Mouse (Mus musculus): ENCODE measurements at regions not wholly inside any gene's neighbourhood (a gene's known extent, or its start where the extent isn't known, plus 50 kb on each side); places are given as distances from the start of the nearest gene placed in this dataset.
A peak's percentile ranks its signal among the peaks of the same experiment; 100 is the strongest.

- DNase-seq (ENCODE audit: low read depth, low spot score), result no peak
Measured at GRCm38 (mm10) chr1:77790974-77791373, 276.1 kb upstream of the Epha4 start.

- no peak for DNase-seq (ENCODE audit: low read depth, low spot score)
Measured at GRCm38 (mm10) chr1:77754326-77754725, 239.4 kb upstream of the Epha4 start.

DNA sequence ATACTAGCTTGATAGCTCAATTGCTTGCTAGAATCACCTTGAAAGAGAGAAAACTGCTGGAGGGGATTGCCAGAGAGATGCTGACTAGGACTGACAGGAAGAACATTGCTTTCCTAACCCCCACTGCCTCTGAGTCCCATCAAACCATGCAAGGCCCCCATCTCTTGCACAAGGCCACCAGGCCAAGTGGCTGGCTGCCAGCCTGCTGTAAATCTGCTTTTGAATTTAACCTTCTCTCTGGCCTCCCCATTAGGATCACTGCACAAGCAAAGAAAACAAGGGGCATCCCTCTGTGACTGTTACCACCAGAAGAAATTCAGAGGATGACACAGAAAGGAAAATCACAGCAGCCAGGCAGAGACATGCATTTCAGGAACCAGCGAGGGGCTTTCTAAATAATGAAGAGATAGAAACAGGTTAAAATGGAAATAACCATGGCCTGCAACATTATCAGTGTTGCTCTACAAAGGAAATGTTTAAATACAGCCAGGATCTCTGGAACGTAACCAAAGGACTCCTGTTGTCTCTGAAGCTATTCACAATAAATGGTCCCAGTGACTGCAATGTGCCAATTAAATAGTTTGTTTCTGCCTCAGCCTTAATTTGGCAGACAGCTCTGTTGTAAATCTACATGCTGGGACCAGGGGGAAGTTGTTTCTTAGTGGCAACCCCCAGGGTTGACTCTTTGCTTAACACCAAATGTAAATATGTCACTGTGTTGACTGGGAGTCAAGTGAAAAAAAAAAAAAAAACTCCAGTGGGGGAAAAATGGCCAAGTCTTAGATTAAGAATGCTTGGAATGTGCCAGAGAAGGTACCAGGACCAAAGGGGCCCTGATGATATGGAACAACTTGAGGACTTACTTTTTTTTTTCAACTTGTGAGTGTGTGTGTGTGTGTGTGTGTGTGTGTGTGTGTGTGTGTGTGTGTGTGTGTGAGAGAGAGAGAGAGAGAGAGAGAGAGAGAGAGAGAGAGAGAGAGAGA is 233.9 kb upstream of the Epha4 start:
- peak; percentile 56 for DNase-seq (ENCODE audit: low read depth, low spot score)

DNA sequence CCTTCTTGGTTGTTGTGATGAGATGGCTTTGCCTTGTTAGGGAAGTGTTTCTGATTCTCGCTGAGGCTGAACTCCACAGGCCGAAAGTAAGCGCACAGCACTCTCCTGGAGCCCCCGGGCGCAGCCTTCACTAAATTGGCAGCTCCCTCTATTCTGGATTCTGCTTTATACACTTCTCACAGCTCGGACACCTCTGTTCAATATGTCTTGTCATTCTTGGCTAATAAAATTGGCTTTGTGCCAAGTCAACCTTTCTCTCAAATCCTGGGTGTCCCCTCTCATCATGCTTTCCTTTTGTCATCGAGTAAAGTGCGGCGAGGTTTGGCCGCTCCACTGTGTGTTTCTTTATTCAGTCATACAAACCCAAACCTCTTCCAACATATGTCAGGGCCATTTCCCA is 217.2 kb upstream of the Epha4 start:
- no peak for DNase-seq (ENCODE audit: low read depth, low spot score)

DNA sequence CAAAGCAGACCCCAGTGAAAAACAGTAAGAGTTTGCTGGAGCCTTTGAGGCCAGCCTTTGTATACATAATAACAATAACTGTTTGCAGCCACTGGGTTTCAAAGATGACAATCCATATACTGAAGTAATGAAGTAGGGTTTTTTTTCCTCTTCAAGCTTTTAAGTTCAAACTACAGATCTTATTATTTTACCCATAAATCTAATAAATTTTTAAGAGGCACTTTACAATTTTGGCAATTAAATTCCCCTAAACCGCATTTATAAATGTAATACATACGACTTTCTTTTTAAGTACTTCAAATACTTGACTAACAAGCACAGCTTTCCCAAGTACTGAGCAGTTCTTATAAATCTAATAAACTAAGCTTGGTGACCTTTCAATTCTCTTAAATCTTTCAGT is 212.7 kb upstream of the Epha4 start:
- DNase-seq (ENCODE audit: low read depth, low spot score), result no peak

DNA sequence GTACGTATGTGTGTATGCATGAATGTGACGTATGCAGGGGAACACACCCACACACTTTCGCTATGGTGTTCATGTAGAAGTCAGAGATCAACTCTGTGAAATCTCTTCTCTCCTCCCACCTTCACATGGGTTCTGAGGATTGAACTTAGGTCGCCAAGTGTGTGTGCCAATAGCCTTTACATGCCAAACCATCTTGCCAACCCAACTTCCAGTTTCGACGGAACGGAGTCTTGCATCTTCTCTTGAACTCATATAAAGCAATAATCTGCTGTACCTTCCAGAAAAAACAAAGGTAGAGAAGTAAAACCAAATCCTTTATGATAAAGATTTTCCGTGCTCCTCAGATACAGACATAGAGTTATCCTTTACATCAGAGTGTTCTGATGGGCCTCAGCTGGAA is 208.4 kb upstream of the Epha4 start:
- no peak for DNase-seq (ENCODE audit: low read depth, low spot score)

GRCm38 (mm10) chr1:77720859-77721258 is 206.0 kb upstream of the Epha4 start:
- DNase-seq (ENCODE audit: low read depth, low spot score), result no peak

DNA sequence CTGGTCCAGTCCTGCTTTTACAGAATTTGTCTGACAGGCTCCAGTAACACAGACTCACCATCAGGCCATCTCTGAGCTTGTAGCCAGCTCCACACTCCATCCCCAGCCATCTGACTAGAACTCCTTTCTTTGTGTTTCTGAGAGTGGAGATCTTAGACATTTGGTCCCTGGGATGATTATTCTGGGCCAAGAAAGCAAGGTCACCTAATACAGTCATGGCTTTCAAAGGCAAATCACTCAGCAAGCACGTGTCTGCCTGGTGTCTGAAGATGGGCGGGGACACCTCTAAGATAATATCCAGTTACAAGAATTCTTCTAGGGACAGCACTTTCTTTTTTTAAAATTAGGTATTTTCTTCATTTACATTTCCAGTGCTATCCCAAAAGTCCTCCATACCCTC is 198.1 kb upstream of the Epha4 start:
- no peak for DNase-seq (ENCODE audit: low read depth, low spot score)

DNA sequence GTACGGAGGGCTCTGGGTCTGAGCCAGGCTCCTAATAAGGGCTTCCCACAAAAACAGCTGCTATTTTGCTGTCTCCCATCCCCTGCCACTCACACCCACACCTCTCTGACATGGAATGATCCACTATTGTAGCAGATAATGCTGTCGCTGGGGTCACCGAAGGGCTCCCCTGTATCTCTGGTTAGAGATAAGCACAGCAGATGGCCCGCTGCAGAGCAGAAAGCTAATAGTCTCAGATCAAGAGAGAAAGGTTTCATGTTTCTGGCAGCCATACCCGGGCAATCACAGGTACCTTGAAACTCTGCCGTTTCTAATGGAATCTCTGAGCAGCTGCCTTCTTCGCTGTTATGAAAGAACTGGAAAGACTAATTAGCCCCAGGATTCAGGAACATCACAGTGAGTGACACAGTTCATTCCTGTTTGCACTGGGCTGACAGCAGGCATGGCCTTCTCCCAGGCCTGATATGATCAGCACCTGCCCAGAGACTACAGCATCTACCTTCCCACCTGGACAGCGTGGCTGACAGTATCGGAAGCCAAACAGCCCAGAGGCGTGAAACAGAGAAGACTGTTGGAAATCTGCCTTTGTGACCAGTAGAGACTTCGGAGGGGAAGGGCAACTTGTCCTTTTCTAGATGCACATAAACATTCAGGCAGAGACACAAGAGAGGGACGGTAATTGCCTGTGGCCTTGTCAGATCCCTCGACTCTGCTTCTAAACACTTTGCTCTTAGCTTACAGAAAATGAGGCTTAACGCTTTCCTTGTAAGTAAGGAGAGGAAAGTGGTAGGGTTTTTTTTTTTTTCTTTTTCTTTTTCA is 193.5 kb upstream of the Epha4 start:
- DNase-seq (ENCODE audit: low read depth, low spot score), result no peak

DNA sequence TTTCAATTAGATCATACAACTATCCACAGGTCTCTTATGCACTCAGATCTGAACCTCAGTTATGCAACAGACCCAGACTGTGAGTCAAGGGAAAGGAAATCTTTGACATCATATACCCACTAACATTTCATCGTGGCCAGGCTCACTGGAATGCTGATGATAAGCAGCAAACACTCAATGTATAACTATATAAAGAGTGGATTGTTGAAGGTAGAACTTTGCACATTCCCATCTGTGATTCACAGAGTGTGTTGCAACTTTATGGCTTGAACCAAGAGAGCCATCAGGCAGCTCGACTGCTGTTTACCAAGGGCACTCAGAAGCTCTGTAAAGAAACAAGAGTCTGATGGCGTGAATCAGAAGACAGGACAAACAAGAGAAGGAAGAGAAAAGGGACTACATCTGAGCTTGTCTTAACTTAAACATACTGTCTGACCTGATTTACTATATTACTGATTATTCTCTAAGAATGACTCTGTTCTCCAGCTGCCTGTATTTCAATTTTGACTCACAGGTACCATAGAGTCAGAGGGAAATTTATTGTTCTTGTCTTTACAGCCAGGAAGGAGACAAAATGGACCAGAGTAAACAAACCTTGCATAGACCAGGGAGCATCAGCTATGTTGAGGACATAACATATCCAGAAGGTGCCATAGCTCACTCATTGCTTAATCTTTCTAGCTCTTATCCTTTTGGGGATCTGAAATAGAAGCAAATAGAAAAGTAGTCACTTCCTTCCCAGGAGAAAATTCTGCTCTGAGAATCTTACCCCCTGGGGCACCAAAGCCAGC is 180.5 kb upstream of the Epha4 start:
- DNase-seq (ENCODE audit: low read depth, low spot score), result peak; percentile 74

DNA sequence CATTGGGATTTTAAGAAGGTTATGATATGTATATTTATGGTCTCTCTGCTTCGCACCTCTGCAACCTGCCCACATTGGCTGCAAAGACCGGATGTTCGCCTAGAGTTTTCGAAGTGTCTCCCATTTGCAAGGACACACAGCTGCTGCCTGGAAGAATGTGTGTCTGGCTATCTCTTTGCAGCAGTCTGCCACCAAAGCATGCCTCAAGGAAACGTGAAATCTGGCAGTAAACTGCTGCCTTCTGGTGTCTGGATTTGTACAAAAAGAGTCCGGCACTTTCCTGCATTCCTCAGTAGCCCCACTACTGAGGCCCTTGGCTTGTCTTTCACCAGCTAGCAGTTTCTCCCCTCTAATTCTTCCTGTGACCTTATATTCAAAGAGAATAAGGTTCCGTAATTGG is 148.5 kb upstream of the Epha4 start:
- no peak for DNase-seq (ENCODE audit: low read depth, low spot score)

DNA sequence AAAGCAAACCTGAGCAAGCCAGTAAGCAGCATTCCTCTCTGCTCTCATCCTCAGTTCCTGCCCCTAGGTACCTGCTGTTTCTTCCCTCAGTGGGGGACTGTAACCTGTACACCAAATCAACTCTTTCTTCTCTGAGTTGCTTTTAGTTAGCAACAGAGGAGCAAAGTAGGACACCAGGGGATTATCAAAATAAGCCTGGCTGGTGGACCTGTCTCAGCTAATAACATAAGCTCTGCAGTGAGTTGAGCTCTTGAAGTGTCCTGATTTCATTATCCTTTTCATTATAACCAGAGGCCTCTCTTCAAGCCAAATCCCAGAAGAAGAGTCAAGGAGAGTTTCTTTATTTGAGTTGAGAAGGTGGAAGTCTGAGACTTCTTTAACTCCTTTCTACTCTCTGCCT is 145.5 kb upstream of the Epha4 start:
- no peak for DNase-seq (ENCODE audit: low read depth, low spot score)

DNA sequence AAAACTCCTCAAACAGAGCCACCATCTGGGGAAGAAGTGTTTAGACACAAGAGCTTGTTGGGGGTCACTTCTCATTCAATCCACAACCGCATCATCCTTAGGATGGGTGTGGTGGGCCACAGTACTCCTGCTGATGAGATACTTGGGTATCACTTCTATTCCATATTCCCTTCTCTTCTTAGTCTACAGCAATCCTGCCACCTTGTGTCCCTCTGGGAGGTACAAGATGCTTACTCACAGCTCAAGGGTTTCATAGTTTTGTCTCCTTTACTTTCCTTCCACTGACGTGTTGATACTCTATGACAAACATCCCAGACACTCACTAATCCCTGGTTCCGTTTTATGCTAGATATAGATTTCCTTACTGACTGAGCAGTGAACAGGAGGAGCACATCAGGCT is 122.1 kb upstream of the Epha4 start:
- no peak for DNase-seq (ENCODE audit: low read depth, low spot score)

GRCm38 (mm10) chr1:77629496-77630281 is 114.8 kb upstream of the Epha4 start:
- DNase-seq (ENCODE audit: low read depth, low spot score), result no peak

DNA sequence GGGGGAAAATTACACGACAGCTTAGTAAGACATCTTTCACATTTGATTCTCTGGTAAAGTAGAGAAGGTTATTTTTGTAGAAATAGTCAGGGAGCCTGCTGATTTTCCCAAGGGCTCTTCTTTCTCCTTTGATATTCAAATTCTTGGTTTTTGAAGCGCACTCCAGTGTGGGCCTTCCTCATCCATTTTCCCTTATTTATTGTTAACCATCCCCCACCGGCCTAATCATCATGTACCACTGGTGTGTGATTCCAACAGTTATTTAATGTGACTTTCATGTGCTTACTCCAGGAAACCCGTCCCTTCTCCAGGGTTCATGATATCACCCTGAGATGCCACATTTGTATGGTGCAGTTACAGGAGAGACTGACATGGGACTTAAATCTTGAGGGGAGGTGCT is 114.0 kb upstream of the Epha4 start:
- DNase-seq (ENCODE audit: low read depth, low spot score), result no peak

- DNase-seq (ENCODE audit: low read depth, low spot score), result no peak
Measured at GRCm38 (mm10) chr1:77617490-77617889, 102.6 kb upstream of the Epha4 start.

DNA sequence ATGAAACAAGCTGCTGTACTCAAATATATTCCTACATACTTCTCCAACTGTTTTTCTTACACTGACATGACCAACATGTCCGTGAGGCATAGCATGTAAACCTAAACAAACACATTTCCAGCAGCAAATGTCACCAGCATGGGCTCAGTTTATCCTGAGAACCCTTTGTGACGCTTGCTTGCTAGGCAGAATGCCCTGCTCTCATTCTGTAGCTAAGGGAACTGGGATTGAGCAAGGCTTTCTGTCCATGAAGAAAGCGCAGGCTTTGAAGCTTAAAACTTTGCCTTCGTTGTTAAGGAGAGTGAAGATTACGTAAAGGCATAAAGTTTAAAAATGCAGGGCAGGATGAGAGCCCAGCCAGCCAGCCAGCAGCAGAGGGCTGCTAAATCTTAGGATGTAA is 85.6 kb upstream of the Epha4 start:
- DNase-seq (ENCODE audit: low read depth, low spot score), result no peak

- no peak for DNase-seq (ENCODE audit: low read depth, low spot score)
Measured at GRCm38 (mm10) chr1:77592649-77593048, 77.8 kb upstream of the Epha4 start.

- DNase-seq (ENCODE audit: low read depth, low spot score), result no peak
Measured at GRCm38 (mm10) chr1:77592248-77592647, 77.4 kb upstream of the Epha4 start.

- DNase-seq (ENCODE audit: low read depth, low spot score), result peak; percentile 24
Measured at GRCm38 (mm10) chr1:77589423-77589822, 74.5 kb upstream of the Epha4 start.

GRCm38 (mm10) chr1:77585520-77585919 is 70.6 kb upstream of the Epha4 start:
- no peak for DNase-seq (ENCODE audit: low read depth, low spot score)
